Mouse (Mus musculus) hindlimb bud, embryonic 11.5 days (tissue): ENCODE measurements around the gene Gm12253.

Source experiments
- DNase-seq: peaks from one replicate; pipeline ENCODE4 v3.0.0-alpha.2; 2012; ENCODE audit warnings: low read depth, low spot score; ENCODE audit errors: extremely low spot score

The Gm12253 gene

DNA sequence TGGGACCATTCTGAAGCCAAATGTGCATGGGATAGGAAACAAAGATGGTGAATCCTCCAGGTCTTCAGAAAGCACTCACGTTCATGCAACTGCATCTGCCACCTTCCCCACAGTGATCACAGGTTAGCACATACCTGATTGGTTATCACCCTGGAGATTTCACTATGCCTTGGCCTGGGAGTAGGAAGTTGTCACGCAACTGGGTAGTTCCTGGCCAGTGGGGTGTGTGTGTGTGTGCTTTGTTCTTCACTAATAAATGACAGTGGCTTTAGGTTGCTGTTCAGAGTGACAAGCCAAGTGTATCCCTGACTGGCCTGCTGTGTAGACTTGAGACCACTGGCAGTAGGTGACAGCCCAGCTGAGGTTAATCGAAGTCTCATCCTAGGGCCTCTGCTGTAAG, at the start of gene Gm12253:
Gm12253 (plus strand) TSS at position 301 of the 400 bp plus-strand sequence.
- DNase-seq, result no peak

DNA sequence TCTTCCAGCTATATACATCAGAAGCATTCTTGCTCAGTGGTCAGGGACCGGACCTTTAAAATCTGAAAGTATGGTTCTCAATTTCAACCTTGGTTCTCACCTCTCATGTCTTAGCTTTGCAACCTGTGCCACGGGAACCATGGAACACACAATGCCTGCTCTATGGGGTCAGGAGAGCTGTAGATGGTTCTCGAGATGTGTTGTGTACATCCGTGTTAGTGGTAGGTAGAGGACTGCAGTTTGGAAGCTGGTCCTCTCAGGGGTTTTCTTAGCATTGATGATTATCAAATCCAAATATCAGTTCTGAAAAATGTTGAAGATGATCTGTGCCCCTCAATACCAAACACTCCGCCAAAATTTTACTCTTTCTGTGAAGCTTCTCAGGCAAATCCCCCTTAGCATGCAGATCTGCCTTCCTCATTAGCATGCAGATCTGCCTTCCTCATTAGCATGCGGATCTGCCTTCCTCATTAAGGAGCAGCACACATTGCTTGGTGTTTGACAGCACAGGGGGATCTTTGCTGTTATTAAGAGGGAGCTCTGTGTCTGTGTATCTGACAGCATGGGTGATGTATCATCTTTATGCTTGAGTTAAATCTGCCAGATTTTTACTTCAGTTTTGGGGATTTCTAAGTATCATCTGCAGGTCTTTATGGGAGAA, 32.2 kb upstream of the Gm12253 start:
- DNase-seq, result no peak

DNA sequence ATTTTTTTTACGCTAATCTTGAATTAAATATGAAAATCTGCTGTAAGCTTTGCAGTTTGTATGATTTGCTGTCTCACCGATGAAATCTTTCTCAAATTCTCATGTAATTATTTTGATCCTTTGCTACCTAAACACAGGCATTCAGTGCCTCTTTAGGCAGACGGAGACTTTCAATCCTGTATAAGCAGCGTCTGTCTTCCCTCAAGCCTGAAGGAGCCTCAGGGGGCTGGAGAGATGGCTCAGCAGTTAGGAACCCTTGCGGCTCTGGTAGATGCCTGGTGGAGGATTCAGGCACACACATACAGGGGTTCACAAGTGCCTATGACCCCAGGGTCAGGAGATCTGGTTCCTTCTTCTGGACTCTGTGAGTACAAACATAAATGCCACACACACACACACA, 31.7 kb upstream of the Gm12253 start:
- DNase-seq, result no peak

- no peak for DNase-seq
These were observed 24.3 kb upstream of the Gm12253 start for GRCm38 (mm10) chr11:58408066-58408465.

DNA sequence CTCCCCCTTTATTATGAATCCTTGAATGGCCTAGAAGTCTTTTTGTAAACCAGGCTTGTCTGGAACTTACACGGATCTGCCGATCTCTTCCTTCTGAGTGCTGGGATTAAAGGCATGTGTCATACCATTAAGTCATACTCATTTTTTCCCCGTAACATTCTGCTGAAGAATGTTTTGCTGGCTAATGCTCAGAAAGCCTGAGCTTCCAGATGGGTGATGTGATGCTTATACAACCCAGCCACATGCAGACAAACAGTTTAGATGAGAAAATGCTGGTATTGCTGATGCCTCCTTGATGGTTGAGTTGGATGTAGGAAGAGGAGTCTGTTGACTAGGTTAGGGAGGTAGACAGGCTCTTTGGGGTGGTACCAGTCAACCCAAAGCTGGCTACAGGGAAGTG, 14.0 kb upstream of the Gm12253 start:
- no peak for DNase-seq

- DNase-seq, result no peak
These were observed 11.5 kb upstream of the Gm12253 start, which contains the start of gene 1810065E05Rik for GRCm38 (mm10) chr11:58420815-58421214. Gene 1810065E05Rik, plus strand, starts transcription at chr11:58421111.

- peak; percentile 73 for DNase-seq
These were observed 5.5 kb downstream of the Gm12253 start for GRCm38 (mm10) chr11:58437866-58438265.

GRCm38 (mm10) chr11:58452759-58453158, 20.4 kb downstream of the Gm12253 start, which contains the start of gene Lypd9:
Gene Lypd9, minus strand, starts transcription at chr11:58452923.
- DNase-seq, result no peak

- no peak for DNase-seq
These were observed 21.2 kb downstream of the Gm12253 start for GRCm38 (mm10) chr11:58453592-58453991.

DNA sequence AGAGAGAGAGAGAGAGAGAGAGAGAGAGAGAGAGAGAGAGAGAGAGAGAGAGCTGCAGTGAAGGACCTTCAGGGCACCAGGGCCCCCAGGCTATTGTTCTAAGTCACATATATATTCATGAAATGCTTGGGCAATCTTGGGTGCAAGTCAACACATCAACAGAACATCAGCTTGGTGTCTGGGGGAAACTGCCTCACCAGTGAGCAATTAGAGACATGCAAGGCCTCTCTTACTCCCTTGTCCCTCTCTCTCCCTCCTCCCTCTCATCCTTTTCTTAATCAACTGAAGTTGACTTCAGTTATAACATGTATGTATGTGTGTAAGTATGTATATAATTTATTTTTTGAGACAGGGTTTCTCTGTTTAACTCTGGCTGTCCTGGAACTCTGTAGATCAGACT, 29.8 kb downstream of the Gm12253 start, which contains the start of gene Olfr30:
Olfr30 (minus strand) TSS at position 101 of the 400 bp plus-strand sequence.
- DNase-seq, result no peak
